Mouse (Mus musculus) bone marrow, adult 2 months (tissue): Measurements from ENCODE around the gene Ccnb1ip1. TPM values are rescaled to one million over a fixed set of nuclear protein-coding genes. Genes with fewer than 3 reads are reported as not detected.
"Not testable (repeated sequence)": the region's sequence is repeated elsewhere in the genome, so short reads cannot be mapped to it uniquely, and the experiment has no call there.

Experiments
- H3K27ac ChIP-seq: fragments of 200-500 bp; 2 replicates; pipeline ENCODE4 v1.5.1; 2012; ENCODE audit warnings: low read depth, mild to moderate bottlenecking, control low read depth, inconsistent platforms, low read length; ENCODE audit not compliant: control insufficient read depth, poor library complexity, insufficient read depth
- H3K4me1 ChIP-seq: fragments of 200-500 bp; 2 replicates; pipeline ENCODE4 v1.6.1; 2011; ENCODE audit warnings: low read length; ENCODE audit not compliant: control insufficient read depth, insufficient read depth
- H3K4me3 ChIP-seq: fragments of 200-500 bp; replicated peaks from 2 replicates; pipeline ENCODE3; 2011; ENCODE audit warnings: mild to moderate bottlenecking, low read depth, low read length, control low read depth; ENCODE audit not compliant: control insufficient read depth
- CTCF ChIP-seq: fragments of 200-500 bp; IDR thresholded peaks from 2 replicates; pipeline ENCODE4 v1.5.1; 2011; ENCODE audit warnings: low read length, control low read depth; ENCODE audit not compliant: control insufficient read depth, insufficient read depth
- POLR2A ChIP-seq: fragments of 200-500 bp; IDR thresholded peaks from 2 replicates; pipeline ENCODE4 v1.6.1; 2011; ENCODE audit warnings: low read depth, mild to moderate bottlenecking, control low read depth, low read length, borderline replicate concordance; ENCODE audit not compliant: control insufficient read depth
- WGBS: fragments of 180-500 bp; shearing (Covaris S2); methylation state at CpG from one replicate; pipeline ENCODE4 v1.1.7; 2018; 5-methylcytosine and 5-hydroxymethylcytosine counted together
- polyA plus RNA-seq: library from polyadenylated mRNA; stranded (reverse); fragments of >200 nt; gene quantifications from 2 replicates; pipeline ENCODE4 v1.2.4, GENCODE M21; 2011; ENCODE audit warnings: low replicate concordance; ENCODE audit not compliant: missing spikeins, insufficient read depth, insufficient read length

The Ccnb1ip1 gene
- polyA plus RNA-seq, 1 experiment: not detected

GRCm38 (mm10) chr14:50813060-50813459, 5.5 kb upstream of the Ccnb1ip1 start:
- WGBS: 95% methylated on average over 2 of the region's 2 CpGs
- TF ChIP-seq POLR2A (no peak), CTCF (no peak)
- Histone ChIP-seq H3K4me3 (no peak overlapping the region), H3K27ac (no peak overlapping the region), H3K4me1 (no peaks in the 10 kb centered on the region; the same call in 1 of the 2 replicates)

DNA sequence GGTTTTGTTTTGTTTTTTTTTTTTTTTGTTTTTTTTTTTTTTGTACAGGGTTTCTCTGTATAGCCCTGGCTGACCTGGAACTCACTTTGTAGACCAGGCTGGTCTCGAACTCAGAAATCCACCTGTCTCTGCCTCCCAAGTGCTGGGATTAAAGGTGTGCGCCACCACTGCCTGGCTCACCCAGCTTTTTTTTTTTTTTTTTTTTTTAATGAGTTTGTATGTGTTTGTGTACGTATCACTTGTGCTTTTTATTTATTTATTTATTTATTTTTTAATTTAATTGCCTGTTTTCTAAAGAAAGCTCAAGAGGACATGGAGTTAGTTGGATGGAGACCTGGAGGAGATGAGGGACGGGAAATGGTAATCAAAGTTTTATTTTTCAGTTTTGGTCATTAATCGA, 1.1 kb downstream of the Ccnb1ip1 start:
- H3K4me1 ChIP-seq, H3K4me3 ChIP-seq, H3K27ac ChIP-seq: not testable (repeated sequence)
- WGBS: 75% methylated on average over 5 of the region's 5 CpGs

DNA sequence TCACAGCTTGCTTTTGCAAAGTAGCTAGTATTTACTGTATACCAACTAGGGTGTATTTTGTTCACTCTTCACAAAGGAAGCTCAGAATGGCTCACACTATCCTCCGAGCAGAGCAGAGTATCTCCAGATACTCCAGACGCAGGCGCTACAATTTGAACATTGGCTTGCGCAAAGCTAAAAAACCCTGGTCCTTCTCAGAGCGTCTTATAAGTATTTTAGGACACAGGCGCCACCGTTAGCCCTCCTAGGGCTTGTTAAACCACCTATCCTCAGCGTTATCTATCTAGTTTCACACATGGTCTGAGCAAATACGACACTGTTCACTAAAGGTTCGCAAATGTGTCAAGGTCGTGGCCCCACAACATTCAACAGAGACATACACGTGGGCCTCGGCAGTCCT, 2.8 kb downstream of the Ccnb1ip1 start:
- 88% methylated on average over 13 of the region's 13 CpGs for WGBS
- H3K4me1 ChIP-seq: no peaks in the 10 kb centered on the region; the same call in 1 of the 2 replicates
- no peak overlapping the region for H3K4me3 ChIP-seq
- no peak overlapping the region for H3K27ac ChIP-seq
- TF ChIP-seq POLR2A (no peak), CTCF (no peak)

DNA sequence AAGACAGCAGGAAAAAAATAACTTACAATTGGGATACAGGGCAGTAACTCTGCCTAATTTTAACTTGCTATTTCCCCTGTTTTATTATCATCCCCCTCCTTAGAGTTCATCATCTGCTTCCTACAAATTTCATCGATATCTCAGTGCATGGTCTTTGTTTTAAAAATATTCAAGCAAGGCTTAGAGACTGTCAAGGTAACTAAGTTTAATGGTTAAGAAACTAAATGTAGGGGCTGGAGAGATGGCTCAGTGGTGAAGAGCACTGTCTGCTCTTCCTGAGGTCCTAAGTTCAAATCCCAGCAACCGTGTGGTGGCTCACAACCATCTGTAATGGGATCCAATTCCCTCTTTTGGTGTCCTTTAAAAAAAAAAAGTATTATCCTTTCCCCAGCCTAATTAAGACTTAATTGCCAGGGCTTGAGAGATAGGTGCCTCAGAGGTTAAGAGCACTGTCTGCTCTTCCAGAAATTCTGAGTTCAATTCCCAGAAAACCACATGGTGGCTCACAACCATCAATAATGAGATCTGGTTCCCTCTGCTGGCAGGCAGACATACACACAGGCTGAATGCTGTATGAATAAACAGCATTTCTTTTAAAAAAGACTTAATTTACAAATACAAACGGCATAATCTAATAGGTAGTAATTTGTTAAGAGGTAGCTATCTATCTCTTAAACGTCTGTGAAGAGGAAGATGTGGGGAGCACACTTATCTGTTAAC, 4.5 kb downstream of the Ccnb1ip1 start:
- Histone ChIP-seq H3K27ac (no peak overlapping the region), H3K4me3 (no peak overlapping the region), H3K4me1 (no peaks in the 10 kb centered on the region; the same call in 1 of the 2 replicates)
- WGBS: 53% methylated on average over 4 of the region's 4 CpGs
- TF ChIP-seq POLR2A (no peak), CTCF (no peak)

GRCm38 (mm10) chr14:50802441-50802840, 5.1 kb downstream of the Ccnb1ip1 start:
- Histone ChIP-seq H3K4me3 (no peak overlapping the region), H3K27ac (no peak overlapping the region), H3K4me1 (no peaks in the 10 kb centered on the region; the same call in 1 of the 2 replicates)
- TF ChIP-seq POLR2A (no peak), CTCF (no peak)
- 79% methylated on average over 6 of the region's 6 CpGs for WGBS

GRCm38 (mm10) chr14:50799502-50800259, 7.9 kb downstream of the Ccnb1ip1 start:
- Histone ChIP-seq H3K27ac (no peak overlapping the region), H3K4me3 (no peak overlapping the region), H3K4me1 (no peaks in the 10 kb centered on the region; the same call in 1 of the 2 replicates)
- TF ChIP-seq CTCF: no peak
- TF ChIP-seq POLR2A: no peak
- 7% methylated on average over 3 of the region's 3 CpGs for WGBS

- no peak overlapping the region for H3K27ac ChIP-seq
- no peaks in the 10 kb centered on the region; the same call in 1 of the 2 replicates for H3K4me1 ChIP-seq
- no peak for TF ChIP-seq CTCF
- TF ChIP-seq POLR2A: no peak
- WGBS: 85% methylated on average over 2 of the region's 2 CpGs
- H3K4me3 ChIP-seq: no peak overlapping the region
Observed at GRCm38 (mm10) chr14:50798512-50798911, 9.0 kb downstream of the Ccnb1ip1 start.

- H3K4me1 ChIP-seq: no peaks in the 10 kb centered on the region; the same call in 1 of the 2 replicates
- 70% methylated on average over 1 of the region's 1 CpGs for WGBS
- H3K4me3 ChIP-seq: no peak overlapping the region
- H3K27ac ChIP-seq: no peak overlapping the region
- TF ChIP-seq POLR2A (no peak), CTCF (no peak)
Observed at GRCm38 (mm10) chr14:50796464-50796863, 11.1 kb downstream of the Ccnb1ip1 start.

- Histone ChIP-seq H3K27ac (no peak overlapping the region), H3K4me3 (no peak overlapping the region), H3K4me1 (no peaks in the 10 kb centered on the region; the same call in 1 of the 2 replicates)
- TF ChIP-seq POLR2A (no peak), CTCF (no peak)
- 84% methylated on average over 4 of the region's 4 CpGs for WGBS
Observed at GRCm38 (mm10) chr14:50795965-50796364, 11.6 kb downstream of the Ccnb1ip1 start.
